Mouse (Mus musculus) frontal cortex, postnatal 25 days (tissue): ENCODE measurements around the gene Mpig6b.

Experiments used
- DNase-seq, 2 experiments: peaks; one replicate each; pipeline ENCODE4 v3.0.0; 2022; ENCODE audit warnings: low spot score in 2 of 2

The Mpig6b gene

GRCm38 (mm10) chr17:35066084-35066483 lies at the start of gene Mpig6b:
Gene Mpig6b (minus strand): TSS chr17:35066184.
- no peak for DNase-seq

GRCm38 (mm10) chr17:35115046-35116019 lies 49.3 kb upstream of the Mpig6b start, which contains the start of gene Ly6g5b:
Gene Ly6g5b (minus strand): TSS chr17:35115428.
- DNase-seq = no peak

GRCm38 (mm10) chr17:35111774-35112173 lies 45.8 kb upstream of the Mpig6b start:
- no peak for DNase-seq

GRCm38 (mm10) chr17:35108097-35108496 lies 42.1 kb upstream of the Mpig6b start, which contains the start of gene Ly6g5c:
Gene Ly6g5c (plus strand): TSS chr17:35108279.
- DNase-seq = no peak

- DNase-seq = no peak
Observed at GRCm38 (mm10) chr17:35106522-35106921, 40.5 kb upstream of the Mpig6b start.

GRCm38 (mm10) chr17:35105740-35106389 lies 39.9 kb upstream of the Mpig6b start:
- DNase-seq = no peak

- no peak for DNase-seq
Observed at GRCm38 (mm10) chr17:35104754-35105153, 38.8 kb upstream of the Mpig6b start.

GRCm38 (mm10) chr17:35104079-35104478 lies 38.1 kb upstream of the Mpig6b start:
- DNase-seq = no peak

- DNase-seq = no peak
Observed at GRCm38 (mm10) chr17:35103221-35103690, 37.3 kb upstream of the Mpig6b start.

- DNase-seq = no peak
Observed at GRCm38 (mm10) chr17:35102299-35102698, 36.3 kb upstream of the Mpig6b start.

GRCm38 (mm10) chr17:35101161-35101560 lies 35.2 kb upstream of the Mpig6b start:
- DNase-seq = no peak

- DNase-seq = no peak
Observed at GRCm38 (mm10) chr17:35100196-35100765, 34.3 kb upstream of the Mpig6b start.

- DNase-seq = no peak
Observed at GRCm38 (mm10) chr17:35097164-35097655, 31.2 kb upstream of the Mpig6b start.

- no peak for DNase-seq
Observed at GRCm38 (mm10) chr17:35096597-35096996, 30.6 kb upstream of the Mpig6b start.

GRCm38 (mm10) chr17:35094475-35095365 lies 28.7 kb upstream of the Mpig6b start:
- no peak for DNase-seq

GRCm38 (mm10) chr17:35092403-35093198 lies 26.6 kb upstream of the Mpig6b start:
- DNase-seq = no peak

GRCm38 (mm10) chr17:35090166-35090932 lies 24.4 kb upstream of the Mpig6b start:
- DNase-seq = no peak

GRCm38 (mm10) chr17:35088825-35089644 lies 23.1 kb upstream of the Mpig6b start, which contains the start of gene Abhd16a:
Gene Abhd16a (plus strand): TSS chr17:35089263.
- DNase-seq = peak; percentile 87 to 91
